Mouse (Mus musculus) thymus, postnatal 25 days (tissue): ENCODE data around the gene Nemf.
A peak's percentile ranks its signal among the peaks of the same experiment; 100 is the strongest.
"Not testable (repeated sequence)": the region's sequence is repeated elsewhere in the genome, so short reads cannot be mapped to it uniquely, and the experiment has no call there.

Experiments
- DNase-seq: peaks from one replicate; pipeline ENCODE4 v3.0.0; 2022

Nemf gene

DNA sequence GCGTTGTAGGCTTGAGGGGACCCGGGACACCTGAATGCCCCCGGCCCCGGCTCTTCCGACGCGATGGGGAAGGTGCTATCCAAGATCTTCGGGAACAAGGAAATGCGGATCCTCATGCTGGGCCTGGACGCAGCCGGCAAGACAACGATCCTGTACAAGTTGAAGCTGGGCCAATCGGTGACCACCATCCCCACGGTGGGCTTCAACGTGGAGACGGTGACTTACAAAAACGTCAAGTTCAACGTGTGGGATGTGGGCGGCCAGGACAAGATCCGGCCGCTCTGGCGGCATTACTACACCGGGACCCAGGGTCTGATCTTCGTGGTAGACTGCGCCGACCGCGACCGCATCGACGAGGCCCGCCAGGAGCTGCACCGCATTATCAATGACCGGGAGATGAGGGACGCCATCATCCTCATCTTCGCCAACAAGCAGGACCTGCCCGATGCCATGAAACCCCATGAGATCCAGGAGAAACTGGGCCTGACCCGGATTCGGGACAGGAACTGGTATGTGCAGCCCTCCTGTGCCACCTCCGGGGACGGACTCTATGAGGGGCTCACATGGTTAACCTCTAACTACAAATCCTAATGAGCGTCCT is 15.9 kb upstream of the Nemf start:
- peak; percentile 36 for DNase-seq

DNA sequence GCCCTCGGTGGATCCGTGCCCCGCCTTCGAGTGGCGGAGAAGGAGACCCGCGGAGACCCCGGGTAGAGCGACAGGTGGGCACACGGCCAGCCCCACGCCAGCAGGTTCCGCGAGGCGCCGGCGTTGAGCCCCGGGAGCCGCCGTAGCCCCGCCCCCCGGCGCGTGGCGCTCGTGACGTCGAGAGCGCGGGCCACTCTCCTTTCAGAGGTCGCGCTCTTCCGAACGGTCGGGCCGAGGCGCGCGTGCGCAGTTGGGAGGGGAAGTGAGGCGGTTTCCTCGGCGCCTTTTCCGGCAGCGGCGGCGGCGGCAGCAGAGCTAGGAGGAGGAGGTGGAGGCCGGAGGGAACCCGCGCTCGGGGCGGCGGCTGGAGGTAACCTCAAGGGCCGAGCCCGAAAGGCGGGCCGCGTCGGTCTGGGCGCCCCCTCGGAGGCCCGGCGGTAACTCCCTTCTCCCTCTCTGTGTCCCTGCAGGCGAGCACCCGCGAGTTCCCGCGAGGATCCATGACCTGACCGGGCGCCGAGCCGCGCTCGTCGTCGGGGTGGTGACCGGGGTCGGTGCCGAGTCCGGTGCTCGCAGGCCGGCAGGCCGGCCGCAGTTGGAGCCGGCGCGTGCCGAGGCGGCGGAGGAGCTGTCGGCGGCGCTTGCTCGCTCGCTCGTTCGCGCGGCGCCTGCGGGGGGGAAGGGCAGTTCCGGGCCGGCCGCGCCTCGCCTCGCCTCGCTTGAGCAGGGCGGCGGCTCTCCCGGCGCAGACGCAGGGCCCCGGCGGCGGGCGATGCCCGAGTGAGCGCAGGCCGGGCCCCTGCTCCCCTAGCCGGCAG is 15.1 kb upstream of the Nemf start, which contains the start of the genes Arf6 and Gm9887:
TSS of gene Arf6 (plus strand) at position 297 of the 818 bp plus-strand sequence.
TSS of gene Gm9887 (minus strand) at position 605 of the 818 bp plus-strand sequence.
- DNase-seq: peak; percentile 98

DNA sequence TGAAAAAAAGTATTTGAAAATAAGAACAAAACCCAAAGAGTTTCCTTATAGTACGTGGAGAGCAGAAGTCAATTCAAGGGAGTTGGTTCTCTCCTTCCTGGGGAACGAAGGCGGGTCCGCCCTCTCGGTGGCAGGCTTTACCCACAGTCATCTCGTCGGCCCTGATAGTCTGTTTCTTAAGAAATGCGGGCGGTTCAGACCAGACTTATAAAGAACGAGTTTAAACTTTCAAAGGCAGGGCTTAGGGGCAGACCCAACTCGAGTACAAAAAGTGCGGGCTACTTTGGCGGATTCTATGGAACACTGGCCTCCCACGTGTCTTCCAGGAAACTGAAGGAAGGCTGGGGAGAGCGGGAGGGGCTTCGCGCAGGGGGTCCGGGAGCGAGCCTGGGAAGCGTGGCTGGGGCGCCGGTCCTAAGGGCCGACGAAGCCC is 14.5 kb upstream of the Nemf start:
- DNase-seq: peak; percentile 83

DNA sequence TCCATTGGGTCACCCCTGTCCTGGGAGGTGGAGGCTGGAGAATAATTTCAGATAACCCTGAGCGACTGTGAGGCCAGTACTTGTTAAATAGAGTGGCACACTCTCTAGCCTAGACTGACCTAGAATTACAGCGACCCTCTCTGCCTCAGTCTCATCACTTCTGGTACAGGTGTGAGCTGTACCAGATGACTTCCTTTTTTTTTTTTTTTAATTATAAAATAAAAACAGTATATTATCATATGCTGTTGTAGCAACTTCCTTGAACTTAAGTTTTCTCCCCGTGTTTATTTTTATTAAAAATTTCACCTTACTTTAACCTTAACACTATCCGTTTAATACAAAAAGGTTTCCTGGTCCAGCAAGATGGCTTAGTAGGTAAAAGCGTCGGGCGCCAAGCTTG is 14.0 kb upstream of the Nemf start:
- DNase-seq: no peak

DNA sequence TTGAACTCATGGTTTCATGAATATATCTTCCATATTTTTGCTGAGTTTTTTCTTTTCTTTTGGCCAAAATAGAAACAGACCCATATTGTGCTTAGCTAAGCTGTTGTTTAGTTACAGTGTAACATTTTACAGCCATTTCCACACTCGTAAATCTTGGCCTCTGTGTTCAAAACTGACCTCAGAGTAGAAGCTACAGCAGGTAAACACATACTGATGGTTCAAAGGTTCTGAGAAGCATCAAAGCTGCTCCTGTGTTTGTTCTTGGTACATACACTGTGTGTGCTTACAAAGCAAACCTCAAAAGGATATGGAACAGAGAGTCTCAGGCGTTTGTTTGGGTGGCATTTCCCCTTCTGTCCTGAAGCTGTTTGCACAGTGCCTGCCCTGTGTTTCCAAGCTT is 10.6 kb upstream of the Nemf start:
- no peak for DNase-seq

DNA sequence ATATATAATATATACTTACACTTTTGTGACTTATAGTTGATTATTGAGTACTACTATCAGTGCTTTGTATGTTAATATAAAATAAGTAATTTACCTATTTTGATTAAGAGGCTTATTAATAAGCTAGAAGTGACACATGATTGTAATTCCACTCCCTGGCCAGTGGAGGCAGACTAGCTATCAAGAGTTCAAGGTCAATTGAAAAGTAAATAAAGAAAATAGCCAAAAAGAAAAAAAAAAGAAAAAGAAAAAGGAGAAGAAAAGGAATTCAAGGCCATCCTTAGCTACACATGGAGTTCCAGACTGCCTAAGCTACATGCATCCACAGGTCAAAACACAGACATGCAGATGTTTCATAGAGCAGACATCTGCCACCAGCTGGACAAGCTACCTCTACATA is 9.5 kb upstream of the Nemf start:
- no peak for DNase-seq

DNA sequence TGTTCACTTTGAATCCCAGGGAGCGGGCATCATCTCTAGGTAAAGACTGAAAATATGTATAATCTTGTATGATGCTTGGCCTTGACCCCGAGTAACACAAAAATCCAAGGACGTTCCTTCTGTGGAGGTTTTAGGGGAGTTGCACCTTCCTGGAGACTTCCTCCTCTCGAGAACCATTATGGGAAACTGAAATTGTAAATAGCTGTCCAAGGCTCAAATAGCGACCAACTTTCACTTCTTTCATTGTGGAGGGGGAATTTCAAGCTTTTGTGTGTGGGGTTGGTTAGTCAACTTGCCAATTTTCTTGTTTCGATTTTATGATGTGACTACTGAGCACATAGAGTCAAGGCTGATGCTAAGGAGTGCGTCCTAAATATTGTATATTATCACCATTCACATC is 8.8 kb upstream of the Nemf start:
- no peak for DNase-seq

DNA sequence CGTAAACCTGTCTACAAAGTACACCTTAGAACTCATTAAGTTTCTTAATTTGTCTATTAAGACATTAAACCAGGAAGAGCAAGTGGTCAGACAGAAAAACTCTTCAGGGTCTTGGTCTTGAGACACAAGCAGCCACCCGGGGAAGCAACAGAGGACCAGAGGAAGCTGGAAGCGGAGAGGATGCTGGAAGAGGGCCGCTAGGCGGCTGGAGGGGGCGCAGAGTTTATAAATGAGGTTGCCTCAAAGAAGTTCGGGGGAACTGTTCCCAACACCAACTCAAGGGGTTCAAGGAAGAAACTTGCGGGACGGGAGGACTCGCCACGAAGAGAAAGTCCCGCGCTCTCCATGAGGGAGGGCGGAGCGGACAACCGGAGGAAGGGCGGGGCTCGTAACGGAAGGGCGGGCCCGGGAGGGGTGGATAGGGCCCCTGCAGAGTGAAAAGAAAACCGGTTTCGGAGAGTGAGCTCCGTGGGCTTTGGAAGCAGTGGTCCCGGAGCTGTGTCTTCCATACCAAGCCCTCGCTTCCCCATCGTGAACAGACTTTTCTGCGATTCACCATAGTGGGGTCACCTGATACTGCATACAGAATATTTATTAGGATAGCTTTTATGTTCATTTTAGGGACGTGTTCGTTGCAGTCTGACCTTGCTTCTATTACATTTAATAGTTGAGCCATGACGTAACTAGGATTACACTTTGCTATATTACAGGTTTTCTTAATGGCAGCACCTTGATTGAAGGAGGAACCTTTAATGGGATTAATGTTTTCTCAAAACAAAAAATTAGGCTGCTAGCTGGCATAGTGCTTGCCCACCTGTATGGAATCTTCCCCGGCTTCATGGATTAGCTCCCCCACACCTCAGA is 7.2 kb upstream of the Nemf start:
- DNase-seq: peak; percentile 84

DNA sequence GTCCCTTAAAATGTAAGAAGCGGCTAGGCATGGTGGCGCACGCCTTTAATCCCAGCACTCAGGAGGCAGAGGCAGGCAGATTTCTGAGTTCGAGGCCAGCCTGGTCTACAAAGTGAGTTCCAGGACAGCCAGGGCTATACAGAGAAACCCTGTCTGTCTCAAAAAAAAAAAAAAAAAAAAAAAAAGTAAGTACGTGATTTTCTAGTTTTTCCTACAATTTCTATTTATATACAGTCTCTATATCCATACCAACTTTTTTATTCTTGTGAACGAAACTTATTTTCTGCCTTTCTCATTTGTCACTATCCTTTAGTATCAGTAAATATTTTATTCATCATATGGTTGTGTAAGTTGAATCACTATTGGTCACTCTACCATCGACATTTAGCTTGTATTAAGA is 6.1 kb upstream of the Nemf start:
- not testable (repeated sequence) for DNase-seq

DNA sequence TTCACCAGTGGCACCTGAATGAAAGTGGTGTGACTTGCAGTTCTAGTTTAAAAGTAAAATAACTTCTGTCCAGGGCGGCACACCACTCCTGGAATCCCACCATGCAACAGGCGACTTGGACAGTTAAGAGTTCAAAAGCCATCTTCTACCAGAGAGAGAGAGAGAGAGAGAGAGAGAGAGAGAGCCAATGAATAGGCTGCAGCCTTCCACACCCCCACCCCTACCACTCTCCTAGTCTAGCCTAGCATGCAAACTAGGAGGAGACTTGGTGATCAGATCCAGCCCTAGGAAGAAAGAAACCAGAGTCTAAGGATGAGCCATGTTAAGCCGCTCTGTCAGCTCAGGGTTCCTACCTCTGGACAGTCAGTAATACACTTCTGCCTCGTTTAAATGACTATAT is 5.4 kb upstream of the Nemf start:
- DNase-seq: peak; percentile 21

DNA sequence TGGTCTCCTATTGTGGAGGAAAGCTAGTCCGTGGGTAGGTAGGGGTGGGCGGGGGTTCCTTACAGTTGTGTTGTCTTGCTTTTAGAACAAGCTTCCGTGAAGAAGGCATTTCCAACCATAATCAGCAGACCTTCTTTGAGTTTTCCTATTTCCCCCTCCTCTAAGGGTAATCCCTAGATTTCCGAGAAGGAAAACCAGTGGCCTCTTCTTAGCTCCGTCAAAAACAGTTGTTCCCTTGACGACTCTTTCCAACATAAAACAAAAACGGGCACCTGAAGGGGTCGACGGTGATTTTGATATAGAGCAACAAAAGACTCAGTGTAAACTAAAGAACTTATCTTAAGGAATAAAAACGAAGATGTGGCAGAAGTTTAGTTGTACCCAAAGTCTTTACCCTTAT is 5.0 kb upstream of the Nemf start:
- DNase-seq: no peak

DNA sequence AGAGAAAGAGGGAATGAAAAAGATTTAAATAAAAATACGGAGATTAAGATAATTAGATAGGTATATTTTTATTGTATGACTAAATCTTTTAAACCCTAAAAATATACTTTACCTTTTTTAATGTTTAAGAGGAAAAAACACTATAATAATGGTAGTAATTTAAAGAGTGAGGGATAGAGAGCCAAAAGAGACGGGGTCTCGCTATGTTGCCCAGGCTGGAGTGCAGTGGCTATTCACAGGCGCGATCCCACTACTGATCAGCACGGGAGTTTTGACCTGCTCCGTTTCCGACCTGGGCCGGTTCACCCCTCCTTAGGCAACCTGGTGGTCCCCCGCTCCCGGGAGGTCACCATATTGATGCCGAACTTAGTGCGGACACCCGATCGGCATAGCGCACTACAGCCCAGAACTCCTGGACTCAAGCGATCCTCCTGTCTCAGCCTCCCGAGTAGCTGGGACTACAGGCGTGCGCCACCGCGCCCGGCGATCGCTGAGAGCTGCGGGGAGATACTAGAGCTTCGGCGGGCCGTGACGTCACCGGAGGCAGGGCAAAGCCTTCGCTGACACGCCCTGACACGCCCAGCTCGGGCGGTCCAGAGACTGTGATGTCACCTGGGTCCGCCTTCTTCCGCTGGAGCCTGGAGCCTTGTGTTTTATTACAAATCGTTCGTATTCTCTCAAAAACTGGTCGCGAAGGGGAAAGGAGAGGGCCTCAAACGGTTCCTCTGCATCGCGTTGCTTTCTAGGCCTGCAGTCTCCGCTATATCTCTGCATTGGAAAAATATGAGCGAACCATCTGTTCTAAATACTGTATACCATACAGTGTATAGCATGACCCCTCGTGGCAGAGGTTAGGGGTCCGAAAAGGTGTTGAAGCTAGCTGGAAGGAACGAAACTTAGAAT is 4.3 kb upstream of the Nemf start:
- DNase-seq: peak; percentile 100

DNA sequence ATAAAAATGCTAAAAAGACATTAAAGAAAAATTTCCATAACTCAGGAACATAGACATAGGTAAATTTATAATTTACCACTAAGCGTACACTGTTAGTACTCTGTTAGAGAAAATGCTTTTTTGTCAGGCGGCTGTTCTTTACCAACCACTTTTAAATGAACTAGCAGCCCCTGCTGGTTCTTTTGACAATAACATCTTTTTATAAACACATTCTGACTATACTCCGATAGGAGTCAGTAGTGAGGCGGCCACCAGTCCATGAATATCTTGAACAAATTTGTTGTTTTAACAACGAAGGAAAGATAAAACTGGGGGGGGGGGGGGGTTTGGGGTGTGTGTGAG is 3.7 kb upstream of the Nemf start:
- peak; percentile 73 for DNase-seq

DNA sequence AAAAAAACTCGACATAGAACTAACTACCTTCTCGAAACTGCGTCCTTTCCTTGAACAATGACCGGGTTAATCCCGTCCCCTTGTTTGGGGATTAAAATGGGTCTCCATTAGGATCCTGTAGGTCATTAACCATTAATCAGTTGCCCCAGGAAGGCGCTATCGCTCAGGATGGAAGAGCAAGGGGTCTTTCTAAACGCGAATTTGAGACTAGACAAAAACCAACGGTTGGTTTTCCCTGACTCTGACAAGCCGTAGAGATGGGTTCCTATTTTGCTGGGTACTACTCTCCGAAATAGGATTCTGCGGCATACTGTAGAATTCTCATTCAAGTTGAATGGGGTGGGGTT is 308 bp upstream of the Nemf start:
- DNase-seq: no peak

DNA sequence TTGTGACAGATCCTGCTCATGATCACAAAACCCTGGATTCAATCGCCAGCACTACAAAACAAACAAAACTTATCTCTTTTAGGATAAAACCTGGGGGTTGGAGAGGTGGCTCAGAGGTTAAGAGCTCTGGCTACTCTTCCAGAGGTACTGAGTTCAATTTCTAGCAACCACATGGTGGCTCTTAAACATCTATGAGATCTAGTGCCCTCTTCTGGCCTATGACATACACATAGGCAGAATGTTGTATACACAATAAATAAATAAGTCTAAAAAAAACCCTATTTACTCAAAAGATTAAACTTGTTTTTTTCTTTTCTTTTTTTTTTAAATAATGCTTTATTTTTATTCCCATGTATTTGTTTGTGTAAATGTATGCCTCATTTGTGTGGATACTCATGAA is 5.3 kb downstream of the Nemf start:
- DNase-seq: no peak

DNA sequence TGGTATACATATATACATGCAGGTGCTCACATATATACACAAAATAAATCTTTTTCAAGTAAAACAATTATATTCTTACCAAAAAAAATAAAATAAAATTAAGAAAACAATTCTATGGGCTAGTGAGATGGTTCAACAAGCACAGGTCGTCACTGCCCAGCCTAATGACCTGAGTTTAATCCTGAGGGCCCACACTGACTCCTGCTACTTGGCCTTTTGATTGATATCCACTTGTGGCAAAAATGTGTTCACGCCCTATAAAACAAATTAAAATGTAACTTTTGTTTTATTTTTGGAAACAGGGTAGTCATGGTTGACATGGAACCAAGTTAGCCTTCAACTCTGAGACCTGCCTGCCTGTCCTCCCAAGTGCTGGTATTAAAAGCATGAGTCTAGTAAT is 7.0 kb downstream of the Nemf start:
- DNase-seq: no peak

DNA sequence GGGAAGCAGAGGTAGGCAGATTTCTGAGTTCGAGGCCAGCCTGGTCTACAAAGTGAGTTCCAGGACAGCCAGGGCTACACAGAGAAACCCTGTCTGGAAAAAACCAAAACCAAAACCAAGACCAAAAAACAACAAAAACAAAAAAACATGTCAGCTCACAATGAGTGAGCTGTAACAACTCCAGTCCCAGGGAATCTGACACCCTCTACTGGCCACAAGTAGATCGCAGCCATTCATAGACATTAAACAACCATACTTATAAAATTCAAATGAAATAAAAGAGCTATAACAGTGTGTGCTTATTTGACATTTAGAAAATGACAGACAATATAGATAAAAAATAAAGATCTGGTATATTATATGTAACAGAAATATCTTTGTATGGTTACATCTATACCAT is 23.4 kb downstream of the Nemf start:
- DNase-seq: peak; percentile 48

DNA sequence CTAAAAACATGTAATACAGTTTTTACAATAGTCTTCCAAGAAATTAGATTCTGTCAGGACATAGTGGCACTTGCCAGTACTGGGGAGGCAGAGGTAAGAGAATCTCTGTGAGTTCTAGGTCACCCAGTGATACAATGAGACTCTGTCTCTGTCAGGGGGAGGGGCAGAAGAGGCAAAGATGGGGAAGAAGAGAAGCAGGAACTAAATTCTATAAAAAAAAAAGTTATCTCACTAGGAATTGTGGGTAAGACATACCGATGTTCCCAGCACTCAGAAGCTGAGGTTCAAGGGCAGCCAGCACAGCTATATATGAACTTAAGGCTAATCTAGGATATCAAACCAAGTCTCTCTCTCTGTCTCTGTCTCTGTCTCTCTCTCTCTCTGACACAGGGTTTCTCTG is 24.8 kb downstream of the Nemf start:
- DNase-seq: no peak

DNA sequence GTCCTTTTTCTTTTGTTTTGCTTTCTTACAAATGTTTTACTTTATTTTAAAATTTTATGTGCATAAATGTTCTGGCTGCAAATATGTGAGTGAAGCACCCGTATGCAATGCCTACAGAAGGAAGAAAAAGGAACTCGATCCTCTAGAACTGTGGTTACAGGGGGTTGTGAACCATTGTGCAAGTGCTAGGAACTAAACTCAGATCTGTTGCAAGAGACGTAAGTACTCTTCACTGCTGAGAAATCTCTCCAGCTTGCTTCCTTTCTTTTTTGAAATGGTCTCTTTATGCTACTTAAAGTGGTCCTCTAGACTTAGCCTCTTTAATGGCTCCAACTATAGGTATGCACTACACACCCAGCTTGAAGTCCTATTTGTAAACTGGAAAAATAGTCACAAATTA is 25.8 kb downstream of the Nemf start:
- no peak for DNase-seq

DNA sequence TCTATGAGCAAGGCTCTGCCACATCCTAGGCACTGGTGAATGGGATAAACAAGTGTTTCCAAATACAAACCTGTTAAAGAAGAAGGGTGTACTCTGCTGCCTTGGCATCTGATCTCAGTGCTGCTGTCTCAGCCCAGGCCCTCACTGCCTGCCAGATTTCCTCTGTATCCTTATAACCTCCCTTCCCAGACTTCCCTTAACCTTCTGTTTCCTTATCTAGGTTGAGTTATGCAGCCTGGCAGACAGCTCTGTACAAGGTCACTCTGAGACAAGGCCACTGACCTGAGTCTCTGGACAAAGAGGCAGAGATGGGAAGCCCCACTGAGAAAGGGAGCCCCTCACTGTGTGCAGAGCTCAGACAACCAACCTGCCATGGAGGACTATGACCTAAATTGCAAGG is 38.5 kb downstream of the Nemf start:
- DNase-seq: no peak

DNA sequence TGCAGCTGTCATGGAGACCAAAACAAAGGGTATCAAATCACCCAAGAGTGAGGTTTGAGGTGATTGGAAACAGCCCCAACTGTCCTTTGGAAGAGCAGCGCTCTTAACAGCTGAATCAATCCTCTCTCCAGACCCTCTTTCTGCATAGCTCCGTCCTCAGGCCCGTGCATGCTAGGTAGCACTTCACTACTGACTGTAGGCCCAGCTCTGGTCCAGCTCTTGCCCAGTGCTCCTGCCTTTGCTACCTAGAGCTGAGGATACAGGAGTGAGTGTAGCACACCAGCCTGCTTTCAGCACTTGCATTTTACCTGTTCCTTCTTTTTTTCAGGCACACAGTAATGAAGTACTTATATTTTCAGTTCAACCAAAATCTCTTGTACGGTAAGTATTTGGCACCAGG is 47.3 kb downstream of the Nemf start:
- DNase-seq: no peak

DNA sequence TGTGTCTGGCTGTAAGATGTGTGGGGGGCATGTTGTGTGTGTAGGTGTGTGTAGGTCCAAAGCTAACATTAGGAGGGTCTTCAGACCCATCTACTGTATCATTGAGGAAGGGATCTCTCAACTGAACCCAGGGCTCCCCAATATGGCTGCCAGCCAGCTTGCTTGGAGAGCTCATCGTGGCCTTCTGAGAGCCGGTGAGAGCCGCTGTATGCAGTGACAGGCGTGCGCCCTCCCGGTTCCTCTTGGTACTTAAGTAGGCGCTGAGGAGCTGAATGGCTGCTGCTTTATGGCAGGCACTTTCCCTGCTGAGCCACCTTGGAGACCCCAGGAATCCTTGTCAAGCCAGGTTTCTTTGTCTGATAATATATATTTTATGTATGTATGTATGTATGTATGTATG is 50.6 kb downstream of the Nemf start:
- DNase-seq: no peak

DNA sequence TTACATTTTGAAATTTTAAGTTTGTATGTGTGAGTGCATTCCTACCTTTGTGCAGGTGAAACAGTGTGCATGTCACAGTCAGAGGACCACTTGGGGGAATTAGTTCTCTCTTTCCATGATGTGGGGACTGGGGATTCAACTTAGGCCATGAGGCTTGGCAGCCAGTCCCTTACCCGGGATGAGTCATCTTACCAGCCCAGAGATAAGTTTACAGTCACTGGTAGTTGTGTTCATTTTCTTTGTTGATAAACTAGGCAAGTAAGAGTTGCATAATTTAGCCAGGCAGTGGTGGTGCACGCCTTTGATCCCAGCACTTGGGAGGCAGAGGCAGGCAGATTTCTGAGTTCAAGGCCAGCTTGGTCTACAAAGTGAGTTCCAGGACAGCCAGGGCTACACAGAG is 52.9 kb downstream of the Nemf start:
- DNase-seq: no peak
